Mouse (Mus musculus) stomach, embryonic 15.5 days (tissue): ENCODE data around the gene St3gal4. TPM values are rescaled to one million over a fixed set of nuclear protein-coding genes. Genes with fewer than 3 reads are reported as not detected.

ENCODE experiments used
- ATAC-seq: fragments of 200-750 bp; cut with Nextera tagmentation; 2 replicates; pipeline ENCODE4 v1.8.0; 2017; ENCODE audit warnings: low read depth, moderate number of reproducible peaks, moderate TSS enrichment; ENCODE audit not compliant: insufficient read depth, low FRiP score
- H3K27ac ChIP-seq: fragments of 300-500 bp; sonication (generic); 2 replicates; pipeline ENCODE4 v1.5.1; 2015; ENCODE audit warnings: mild to moderate bottlenecking, inconsistent platforms
- H3K27me3 ChIP-seq: fragments of 300-500 bp; sonication (generic); replicated peaks from 2 replicates; pipeline ENCODE4 v1.6.1; 2015; ENCODE audit warnings: inconsistent platforms
- H3K36me3 ChIP-seq: fragments of 300-500 bp; sonication (generic); 2 replicates; pipeline ENCODE4 v1.6.1; 2015; ENCODE audit warnings: inconsistent platforms
- H3K4me1 ChIP-seq: fragments of 300-500 bp; sonication (generic); 2 replicates; pipeline ENCODE4 v1.6.1; 2015; ENCODE audit warnings: inconsistent platforms
- H3K4me2 ChIP-seq: fragments of 300-500 bp; sonication (generic); 2 replicates; pipeline ENCODE4 v1.6.1; 2015; ENCODE audit warnings: mild to moderate bottlenecking, inconsistent platforms
- H3K4me3 ChIP-seq: fragments of 300-500 bp; sonication (generic); replicated peaks from 2 replicates; pipeline ENCODE4 v1.5.1; 2015; ENCODE audit warnings: inconsistent platforms
- H3K9ac ChIP-seq: fragments of 300-500 bp; sonication (generic); 2 replicates; pipeline ENCODE4 v1.6.1; 2015; ENCODE audit warnings: inconsistent platforms
- H3K9me3 ChIP-seq: fragments of 300-500 bp; sonication (generic); 2 replicates; pipeline ENCODE4 v1.6.1; 2016; ENCODE audit warnings: inconsistent platforms
- WGBS: fragments of 180-500 bp; shearing (Covaris S2); methylation state at CpG from one replicate; pipeline ENCODE4 v1.1.7; 2015; 5-methylcytosine and 5-hydroxymethylcytosine counted together
- polyA plus RNA-seq: library from polyadenylated mRNA; unstranded; fragments of >200 nt; fragmentation: Nextera tagmentation; extraction: Ambion mirVana; gene quantifications from 2 replicates; pipeline ENCODE4 v1.2.1, GENCODE M21; 2015

The St3gal4 gene
- polyA plus RNA-seq, 1 experiment from 2014 or later: 45.7 TPM

DNA sequence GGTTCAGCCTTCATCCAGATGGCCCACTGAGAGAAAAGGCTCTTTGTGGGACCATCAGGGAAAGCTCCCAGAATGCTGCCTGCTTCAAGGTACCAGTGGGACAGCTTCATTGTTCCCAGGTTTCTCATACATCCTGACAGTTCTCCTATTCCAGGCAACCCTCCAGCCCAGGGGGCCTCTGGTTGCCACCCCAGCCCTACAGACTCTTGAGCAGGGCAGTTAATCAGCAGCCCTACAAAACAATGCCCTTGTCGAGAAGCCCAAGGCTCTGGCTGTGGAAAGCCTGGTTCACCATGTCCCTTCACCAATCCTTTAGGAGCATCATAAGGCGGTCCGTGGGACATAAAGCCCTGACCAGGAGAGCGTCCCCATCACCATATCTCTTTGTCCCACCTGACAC lies 66.4 kb downstream of the St3gal4 start:
- no peaks in the 10 kb centered on the region for H3K9me3 ChIP-seq
- no peak overlapping the region for H3K9ac ChIP-seq
- no peak for ATAC-seq
- H3K36me3 ChIP-seq: no peaks in the 10 kb centered on the region
- no peak overlapping the region for H3K4me3 ChIP-seq
- H3K4me2 ChIP-seq: no peak overlapping the region
- H3K4me1 ChIP-seq: no peaks in the 10 kb centered on the region
- no peaks in the 10 kb centered on the region for H3K27me3 ChIP-seq
- H3K27ac ChIP-seq: no peak overlapping the region
- WGBS: 93% methylated on average over 4 of the region's 4 CpGs

GRCm38 (mm10) chr9:35051666-35052065 lies 67.4 kb downstream of the St3gal4 start:
- H3K9me3 ChIP-seq: no peaks in the 10 kb centered on the region
- no peaks in the 10 kb centered on the region for H3K36me3 ChIP-seq
- no peaks in the 10 kb centered on the region for H3K27me3 ChIP-seq
- no peak overlapping the region for H3K4me2 ChIP-seq
- no peaks in the 10 kb centered on the region for H3K4me1 ChIP-seq
- H3K27ac ChIP-seq: no peak overlapping the region
- no peak overlapping the region for H3K9ac ChIP-seq
- ATAC-seq: no peak
- H3K4me3 ChIP-seq: no peak overlapping the region
- 93% methylated on average over 4 of the region's 4 CpGs for WGBS

DNA sequence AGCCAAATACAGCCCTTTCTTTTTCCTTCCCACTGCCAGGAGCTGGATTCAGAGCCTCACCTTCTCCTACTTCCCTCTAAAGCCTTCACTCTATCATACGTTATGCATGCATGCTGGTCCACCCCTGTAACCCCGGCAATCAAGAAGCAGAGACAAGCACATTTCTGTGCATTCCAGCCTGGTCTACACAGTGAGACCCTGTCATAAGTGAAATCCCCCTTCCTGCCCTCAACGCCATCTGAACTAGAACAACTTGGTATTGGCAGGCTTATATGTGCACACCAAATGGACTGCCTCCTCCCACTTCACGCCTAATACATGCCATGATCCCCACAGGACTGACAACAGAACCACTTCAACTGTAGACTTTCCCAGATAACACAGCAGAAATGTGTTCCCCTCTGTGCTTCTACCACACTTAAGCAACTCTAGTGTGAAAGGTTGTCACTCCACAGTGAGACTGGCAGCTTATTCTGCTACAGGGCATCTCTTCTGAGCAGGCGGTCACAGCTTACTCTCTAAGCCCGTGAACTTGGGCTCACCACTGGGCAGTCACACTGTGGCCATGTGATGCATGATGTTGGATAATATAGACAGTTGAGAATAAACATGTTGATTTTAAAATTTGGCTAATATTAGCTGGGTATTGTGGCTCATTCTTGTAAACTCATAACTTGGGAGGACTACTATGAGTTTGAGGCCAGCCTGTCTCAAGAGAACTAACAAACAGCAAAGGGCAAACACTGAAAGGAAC lies 68.2 kb downstream of the St3gal4 start:
- Histone ChIP-seq H3K27me3 (no peaks in the 10 kb centered on the region), H3K4me3 (no peak overlapping the region), H3K4me1 (0 out of 2 replicates have a peak, but pooled peaks cover 4% of the 10 kb centered on the region), H3K9ac (no peak overlapping the region), H3K36me3 (no peaks in the 10 kb centered on the region), H3K4me2 (no peak overlapping the region), H3K27ac (no peak overlapping the region), H3K9me3 (no peaks in the 10 kb centered on the region)
- WGBS: 86% methylated on average over 6 of the region's 6 CpGs
- no peak for ATAC-seq

DNA sequence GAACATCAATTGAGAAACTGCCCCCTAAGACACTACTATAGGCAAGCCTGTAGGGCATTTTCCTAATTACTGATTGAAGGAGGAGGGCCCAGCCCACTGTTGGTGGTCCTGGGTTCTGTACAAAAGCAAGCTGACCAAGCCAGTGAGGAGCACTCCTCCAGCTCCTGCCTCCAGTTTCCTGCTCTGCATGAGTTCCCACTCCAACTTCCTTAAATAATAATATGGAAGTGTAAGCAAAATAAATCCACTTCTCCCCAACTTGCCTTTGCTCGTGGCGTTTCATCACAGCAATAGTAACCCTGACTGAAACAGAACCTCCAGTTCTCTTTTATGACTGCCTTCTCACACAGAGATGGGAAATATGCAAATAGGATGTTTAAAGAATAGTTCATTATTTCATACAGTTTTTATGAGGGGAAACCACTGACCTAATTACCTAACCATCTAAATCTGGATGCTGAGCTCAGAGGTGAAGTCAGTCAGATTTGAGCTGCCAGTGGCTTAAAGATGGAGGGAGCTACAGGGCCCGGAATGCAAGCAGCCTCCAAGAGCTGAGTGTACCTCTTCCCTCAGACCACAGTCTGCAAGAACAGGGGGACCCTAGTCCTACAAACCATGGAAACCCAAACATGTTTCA lies 69.1 kb downstream of the St3gal4 start:
- ATAC-seq: no peak
- H3K36me3 ChIP-seq: no peaks in the 10 kb centered on the region
- no peak overlapping the region for H3K4me2 ChIP-seq
- no peak overlapping the region for H3K27ac ChIP-seq
- no peaks in the 10 kb centered on the region for H3K27me3 ChIP-seq
- H3K9me3 ChIP-seq: no peaks in the 10 kb centered on the region
- H3K9ac ChIP-seq: no peak overlapping the region
- no peak overlapping the region for H3K4me3 ChIP-seq
- WGBS: 80% methylated on average over 3 of the region's 3 CpGs
- H3K4me1 ChIP-seq: peaks cover 12% of the 10 kb centered on the region

GRCm38 (mm10) chr9:35048449-35048848 lies 70.6 kb downstream of the St3gal4 start:
- Histone ChIP-seq H3K4me3 (no peak overlapping the region), H3K4me2 (no peak overlapping the region), H3K36me3 (no peaks in the 10 kb centered on the region), H3K9ac (no peak overlapping the region), H3K9me3 (no peaks in the 10 kb centered on the region), H3K27me3 (no peaks in the 10 kb centered on the region), H3K4me1 (peaks cover 19% of the 10 kb centered on the region), H3K27ac (no peak overlapping the region)
- ATAC-seq: no peak
- WGBS: 63% methylated on average over 6 of the region's 6 CpGs

DNA sequence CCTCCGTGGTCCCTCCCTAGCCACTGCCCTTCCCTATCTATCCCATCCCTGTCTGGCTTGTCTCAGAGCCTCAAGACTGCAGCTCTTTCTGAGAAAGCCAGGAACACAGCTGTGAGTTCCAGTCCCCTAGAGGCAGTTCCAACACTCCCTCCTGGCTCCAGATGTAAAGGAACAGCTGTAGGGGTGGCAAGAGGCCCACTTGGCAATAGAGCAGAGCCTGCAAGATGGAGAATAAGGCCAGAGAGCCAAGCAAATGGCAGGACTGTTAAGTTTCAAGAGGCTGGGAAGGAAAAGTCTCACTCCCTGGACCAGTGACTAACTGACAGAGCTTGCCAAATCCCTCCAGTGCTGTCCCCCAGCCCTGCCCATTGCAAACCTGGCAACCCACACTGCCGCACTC lies 73.3 kb downstream of the St3gal4 start:
- Histone ChIP-seq H3K9ac (no peak overlapping the region), H3K9me3 (no peaks in the 10 kb centered on the region), H3K4me2 (no peak overlapping the region), H3K36me3 (no peaks in the 10 kb centered on the region), H3K4me3 (no peak overlapping the region), H3K27me3 (no peaks in the 10 kb centered on the region), H3K27ac (peak overlapping the region; percentile 85), H3K4me1 (peaks cover 19% of the 10 kb centered on the region)
- 50% methylated on average over 2 of the region's 2 CpGs for WGBS
- peak; percentile 69 for ATAC-seq

DNA sequence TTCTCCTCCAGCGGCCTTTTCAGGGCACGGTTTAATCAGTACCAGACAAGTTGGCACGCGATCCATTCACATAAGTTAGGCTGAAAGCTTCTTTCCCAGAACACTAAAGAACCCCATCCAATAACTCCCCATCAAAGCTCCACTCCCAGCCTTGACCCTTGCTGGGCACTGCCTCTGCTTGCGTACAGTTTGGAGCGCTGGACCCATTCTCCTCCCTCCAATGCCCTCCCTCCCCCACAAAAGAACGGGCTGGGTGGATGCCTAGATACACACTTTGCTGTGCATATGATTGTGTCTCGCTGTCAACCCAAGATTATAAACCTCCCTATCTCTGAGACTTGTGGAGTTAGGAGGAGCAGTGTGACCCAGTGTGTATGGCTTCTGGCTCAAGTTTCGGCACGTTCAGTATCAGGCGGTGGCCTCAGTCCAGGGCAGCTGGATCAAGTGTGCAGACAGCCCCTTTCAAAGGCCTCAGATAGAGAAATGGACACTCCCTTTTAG lies 74.0 kb downstream of the St3gal4 start:
- WGBS: 45% methylated on average over 11 of the region's 11 CpGs
- no peaks in the 10 kb centered on the region for H3K36me3 ChIP-seq
- peaks cover 19% of the 10 kb centered on the region for H3K4me1 ChIP-seq
- H3K9ac ChIP-seq: no peak overlapping the region
- peak; percentile 48 for ATAC-seq
- H3K9me3 ChIP-seq: no peaks in the 10 kb centered on the region
- peak overlapping the region; percentile 85 for H3K27ac ChIP-seq
- H3K27me3 ChIP-seq: no peaks in the 10 kb centered on the region
- no peak overlapping the region for H3K4me3 ChIP-seq
- H3K4me2 ChIP-seq: no peak overlapping the region

- ATAC-seq: peak; percentile 23; the same call in 1 of the 2 replicates
- no peak overlapping the region for H3K9ac ChIP-seq
- H3K27ac ChIP-seq: peak overlapping the region; percentile 85
- no peaks in the 10 kb centered on the region for H3K36me3 ChIP-seq
- H3K4me2 ChIP-seq: no peak overlapping the region
- H3K4me1 ChIP-seq: peaks cover 19% of the 10 kb centered on the region
- no peaks in the 10 kb centered on the region for H3K9me3 ChIP-seq
- no peaks in the 10 kb centered on the region for H3K27me3 ChIP-seq
- 22% methylated on average over 15 of the region's 15 CpGs for WGBS
- no peak overlapping the region for H3K4me3 ChIP-seq
Measured at GRCm38 (mm10) chr9:35044458-35044857, 74.6 kb downstream of the St3gal4 start.

DNA sequence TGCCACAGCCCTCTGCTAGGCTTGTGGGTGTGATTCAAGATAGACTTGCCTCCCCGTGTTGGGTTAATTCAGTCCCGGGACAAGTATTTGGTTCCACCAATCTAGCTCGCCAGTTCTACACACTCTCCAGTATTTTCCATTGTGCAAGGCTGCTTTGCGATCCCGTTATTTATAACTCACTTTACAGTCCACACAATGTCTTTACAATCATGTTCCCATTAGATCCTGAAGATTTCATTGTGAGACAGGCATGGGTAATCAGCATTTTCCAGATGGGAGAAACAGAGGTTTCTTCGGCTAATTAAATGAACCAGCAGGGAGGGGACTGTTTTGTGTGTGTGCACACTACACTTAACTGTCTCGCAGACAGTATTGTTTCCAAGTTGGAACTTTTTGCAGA lies 75.4 kb downstream of the St3gal4 start:
- no peak overlapping the region; the same call in 1 of the 2 replicates for H3K27ac ChIP-seq

GRCm38 (mm10) chr9:35041493-35041892 lies 77.6 kb downstream of the St3gal4 start:
- H3K4me2 ChIP-seq: no peak overlapping the region
- no peaks in the 10 kb centered on the region for H3K36me3 ChIP-seq
- 65% methylated on average over 5 of the region's 5 CpGs for WGBS

More for the DNA sequence above, 75.4 kb downstream of the St3gal4 start:
- ATAC-seq: no peak
- no peaks in the 10 kb centered on the region for H3K27me3 ChIP-seq
- peaks cover 26% of the 10 kb centered on the region for H3K4me1 ChIP-seq
- H3K9me3 ChIP-seq: no peaks in the 10 kb centered on the region
- no peak overlapping the region for H3K4me2 ChIP-seq
- WGBS: 69% methylated on average over 7 of the region's 7 CpGs
- H3K4me3 ChIP-seq: no peak overlapping the region
- no peak overlapping the region for H3K9ac ChIP-seq
- no peaks in the 10 kb centered on the region for H3K36me3 ChIP-seq

DNA sequence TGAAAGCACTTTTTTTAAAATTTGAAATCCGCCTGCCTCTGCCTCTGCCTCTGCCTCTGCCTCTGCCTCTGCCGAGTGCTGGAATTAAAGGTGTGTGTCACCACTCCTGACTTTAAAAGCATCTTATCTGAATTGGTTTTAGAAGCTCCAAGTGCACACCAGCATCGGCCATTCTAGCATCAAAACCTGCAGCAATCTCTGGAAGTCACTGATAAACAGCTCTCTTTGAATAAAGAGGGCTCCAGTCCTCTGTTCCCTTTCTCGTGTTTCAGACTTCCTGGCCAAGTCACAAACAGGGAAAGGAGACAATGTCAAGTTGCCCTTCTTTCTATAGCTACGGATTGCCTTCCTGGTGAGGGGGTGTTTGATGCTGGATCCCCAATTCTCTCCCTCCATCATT lies 79.2 kb downstream of the St3gal4 start:
- no peaks in the 10 kb centered on the region for H3K27me3 ChIP-seq

More at GRCm38 (mm10) chr9:35041493-35041892, 77.6 kb downstream of the St3gal4 start:
- Histone ChIP-seq H3K4me3 (no peak overlapping the region), H3K27me3 (no peaks in the 10 kb centered on the region), H3K27ac (no peak overlapping the region), H3K9me3 (no peaks in the 10 kb centered on the region), H3K4me1 (peaks cover 26% of the 10 kb centered on the region), H3K9ac (no peak overlapping the region)
- ATAC-seq: no peak

DNA sequence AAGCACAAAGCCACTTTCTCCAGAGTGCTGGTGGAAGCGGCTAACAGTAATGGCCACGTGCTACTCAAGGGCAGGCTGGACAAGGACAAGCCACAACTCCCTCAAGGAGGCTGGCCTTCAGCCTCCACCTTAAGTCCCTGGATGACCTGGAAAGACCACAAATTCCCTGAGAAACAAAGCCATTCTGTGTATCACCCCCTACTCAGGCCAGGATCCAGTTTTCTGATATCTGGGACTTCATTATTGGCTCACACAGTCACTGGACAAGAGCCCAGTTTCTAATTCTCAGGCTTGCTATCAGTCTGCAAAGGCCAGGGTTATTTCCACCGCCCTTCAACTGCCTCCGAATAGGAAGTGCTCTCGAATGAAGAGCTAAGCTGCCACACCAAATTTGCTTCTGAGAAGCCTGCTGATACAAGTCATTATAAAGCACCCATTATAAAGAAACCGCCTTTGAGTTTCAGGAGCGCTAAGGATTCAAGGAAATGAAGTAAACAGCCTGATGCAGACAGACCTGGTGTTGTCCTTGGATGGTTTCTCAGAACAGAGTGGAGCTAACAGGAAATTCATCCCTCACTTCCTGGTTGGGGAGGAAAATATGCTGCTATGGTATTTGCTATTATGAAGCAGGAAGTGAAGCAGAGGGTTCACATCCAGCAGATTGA lies 80.0 kb downstream of the St3gal4 start:
- no peaks in the 10 kb centered on the region for H3K27me3 ChIP-seq
- no peak overlapping the region for H3K4me3 ChIP-seq
- WGBS: 53% methylated on average over 7 of the region's 7 CpGs
- 0 out of 2 replicates have a peak overlapping the region, but pooled peaks have one; percentile 8 for H3K4me2 ChIP-seq
- no peaks in the 10 kb centered on the region for H3K36me3 ChIP-seq
- H3K9me3 ChIP-seq: no peaks in the 10 kb centered on the region
- H3K9ac ChIP-seq: no peak overlapping the region
- H3K27ac ChIP-seq: peak overlapping the region; percentile 73
- no peak for ATAC-seq
- H3K4me1 ChIP-seq: peaks cover 14% of the 10 kb centered on the region; the same call in 1 of the 2 replicates

More for the DNA sequence above, 79.2 kb downstream of the St3gal4 start:
- Histone ChIP-seq H3K36me3 (no peaks in the 10 kb centered on the region), H3K27ac (peak overlapping the region; percentile 21; the same call in 1 of the 2 replicates), H3K4me3 (no peak overlapping the region), H3K4me1 (peaks cover 17% of the 10 kb centered on the region), H3K9ac (no peak overlapping the region), H3K9me3 (no peaks in the 10 kb centered on the region), H3K4me2 (no peak overlapping the region)
- ATAC-seq: no peak
- 50% methylated on average over 5 of the region's 5 CpGs for WGBS
